Mouse (Mus musculus): ENCODE measurements around the gene Rps18. TPM values are rescaled to one million over a fixed set of nuclear protein-coding genes. Genes with fewer than 3 reads are reported as not detected.

The Rps18 gene
- polyA plus RNA-seq, 1 experiment, result 320 TPM

- Histone ChIP-seq H3K27me3 (ENCODE audit: control insufficient read depth, insufficient read depth, low read length) (no peaks in the 10 kb centered on the region), H3K4me3 (replicated peaks; ENCODE audit: insufficient read depth, low read depth, low read length) (peak overlapping the region; percentile 68), H3K27ac (ENCODE audit: insufficient read depth, low read length) (no peak overlapping the region), H3K4me1 (ENCODE audit: control insufficient read depth, insufficient read depth, low read length) (peaks cover 11% of the 10 kb centered on the region)
- WGBS, result 1% methylated on average over 15 of the region's 20 CpGs
- peak in 1 of 2 experiments; percentile 57 for DNase-seq
- TF ChIP-seq CTCF (IDR thresholded peaks at IDR 0.05; ENCODE audit: borderline replicate concordance, insufficient read depth, low read depth, low read length) (no peak), POLR2A (IDR thresholded peaks at IDR 0.05; ENCODE audit: borderline replicate concordance, insufficient read depth, low read length) (no peak)
These were observed 39.5 kb downstream of the Rps18 start for GRCm38 (mm10) chr17:33916294-33916693.

DNA sequence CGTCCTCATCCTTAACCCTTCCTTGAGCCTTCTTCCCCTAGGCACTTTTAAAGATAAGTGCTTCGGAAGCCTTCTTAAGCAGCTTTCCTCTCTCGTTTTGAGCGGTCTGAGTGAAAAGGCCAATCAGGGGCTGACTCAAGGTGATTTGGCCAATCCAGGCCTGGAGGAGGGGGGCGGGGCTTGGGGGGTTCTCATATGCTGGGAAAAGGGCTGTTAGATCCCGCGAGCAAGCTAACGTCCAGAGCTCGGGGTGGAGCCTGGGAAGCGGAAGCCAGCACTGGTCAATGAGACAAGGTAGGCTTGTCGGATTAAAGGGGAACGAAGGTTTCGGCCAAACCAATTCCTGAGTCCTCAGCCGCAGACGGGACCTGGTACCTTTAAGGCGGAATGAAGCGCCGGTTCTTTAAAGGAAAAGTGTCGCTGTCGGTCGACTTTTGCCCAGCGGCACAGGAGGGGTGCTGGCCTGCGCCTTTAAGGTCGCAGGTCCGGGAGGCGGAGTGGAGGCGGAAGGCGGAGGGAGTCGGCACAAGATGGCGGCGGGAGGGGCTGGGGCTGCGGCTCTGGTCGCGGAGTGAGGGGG is 40.0 kb downstream of the Rps18 start, which contains the start of the genes Tapbp and Zbtb22:
Gene Tapbp (plus strand): TSS at position 229 of the 580 bp plus-strand sequence.
Gene Zbtb22 (plus strand): TSS at position 234 of the 580 bp plus-strand sequence.
- Histone ChIP-seq H3K4me1 (ENCODE audit: control insufficient read depth, insufficient read depth, low read length) (peaks cover 11% of the 10 kb centered on the region), H3K27ac (ENCODE audit: insufficient read depth, low read length) (no peak within 1 kb of the TSS), H3K27me3 (ENCODE audit: control insufficient read depth, insufficient read depth, low read length) (no peaks in the 10 kb centered on the region), H3K4me3 (replicated peaks; ENCODE audit: insufficient read depth, low read depth, low read length) (peak within 1 kb of the TSS; percentile 68)
- under 1% methylated on average over 34 of the region's 34 CpGs for WGBS
- peak; percentile 98 to 99 for DNase-seq
- no peak for TF ChIP-seq CTCF (IDR thresholded peaks at IDR 0.05; ENCODE audit: borderline replicate concordance, insufficient read depth, low read depth, low read length)
- no peak for TF ChIP-seq POLR2A (IDR thresholded peaks at IDR 0.05; ENCODE audit: borderline replicate concordance, insufficient read depth, low read length)

- TF ChIP-seq CTCF (IDR thresholded peaks at IDR 0.05; ENCODE audit: borderline replicate concordance, insufficient read depth, low read depth, low read length) (no peak), POLR2A (IDR thresholded peaks at IDR 0.05; ENCODE audit: borderline replicate concordance, insufficient read depth, low read length) (no peak)
- peak in 1 of 2 experiments; percentile 28 for DNase-seq
- no peaks in the 10 kb centered on the region for H3K27me3 ChIP-seq (ENCODE audit: control insufficient read depth, insufficient read depth, low read length)
- H3K4me1 ChIP-seq (ENCODE audit: control insufficient read depth, insufficient read depth, low read length), result peaks cover 11% of the 10 kb centered on the region
- no peak overlapping the region for H3K4me3 ChIP-seq (replicated peaks; ENCODE audit: insufficient read depth, low read depth, low read length)
- WGBS, result 57% methylated on average over 13 of the region's 13 CpGs
- H3K27ac ChIP-seq (ENCODE audit: insufficient read depth, low read length), result no peak overlapping the region
These were observed 40.8 kb downstream of the Rps18 start for GRCm38 (mm10) chr17:33914969-33915391.

- WGBS, result 88% methylated on average over 8 of the region's 8 CpGs
- Histone ChIP-seq H3K27ac (ENCODE audit: insufficient read depth, low read length) (no peak overlapping the region), H3K4me1 (ENCODE audit: control insufficient read depth, insufficient read depth, low read length) (peaks cover 9% of the 10 kb centered on the region), H3K4me3 (replicated peaks; ENCODE audit: insufficient read depth, low read depth, low read length) (no peak overlapping the region), H3K27me3 (ENCODE audit: control insufficient read depth, insufficient read depth, low read length) (no peaks in the 10 kb centered on the region)
- peak in 1 of 2 experiments; percentile 17 for DNase-seq
- no peak for TF ChIP-seq POLR2A (IDR thresholded peaks at IDR 0.05; ENCODE audit: borderline replicate concordance, insufficient read depth, low read length)
- TF ChIP-seq CTCF (IDR thresholded peaks at IDR 0.05; ENCODE audit: borderline replicate concordance, insufficient read depth, low read depth, low read length), result no peak
These were observed 41.9 kb downstream of the Rps18 start for GRCm38 (mm10) chr17:33913905-33914304.

DNA sequence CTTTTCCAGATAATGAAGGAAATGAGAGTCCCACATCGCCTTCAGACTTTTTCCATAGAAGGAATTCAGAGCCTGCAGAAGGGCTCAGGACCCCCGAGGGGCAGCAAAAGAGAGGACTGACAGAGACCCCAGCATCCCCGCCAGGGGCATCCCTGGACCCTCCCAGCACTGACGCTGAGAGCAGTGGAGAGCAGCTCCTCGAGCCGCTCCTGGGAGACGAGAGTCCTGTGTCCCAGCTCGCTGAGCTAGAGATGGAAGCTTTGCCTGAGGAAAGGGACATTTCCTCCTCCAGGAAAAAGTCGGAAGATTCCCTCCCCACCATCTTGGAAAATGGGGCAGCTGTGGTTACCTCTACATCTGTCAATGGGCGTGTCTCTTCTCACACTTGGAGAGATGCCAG is 42.5 kb downstream of the Rps18 start:
- H3K27me3 ChIP-seq (ENCODE audit: control insufficient read depth, insufficient read depth, low read length), result no peaks in the 10 kb centered on the region
- peak in 1 of 2 experiments; percentile 11 for DNase-seq
- whole genome bisulfite sequencing, result 75% methylated on average over 10 of the region's 10 CpGs
- no peak overlapping the region for H3K4me3 ChIP-seq (replicated peaks; ENCODE audit: insufficient read depth, low read depth, low read length)
- no peak for TF ChIP-seq POLR2A (IDR thresholded peaks at IDR 0.05; ENCODE audit: borderline replicate concordance, insufficient read depth, low read length)
- no peak for TF ChIP-seq CTCF (IDR thresholded peaks at IDR 0.05; ENCODE audit: borderline replicate concordance, insufficient read depth, low read depth, low read length)
- no peak overlapping the region for H3K27ac ChIP-seq (ENCODE audit: insufficient read depth, low read length)
- peaks cover 7% of the 10 kb centered on the region for H3K4me1 ChIP-seq (ENCODE audit: control insufficient read depth, insufficient read depth, low read length)

GRCm38 (mm10) chr17:33911813-33912414 is 43.9 kb downstream of the Rps18 start:
- DNase-seq, result peak in 1 of 2 experiments; percentile 28
- peaks cover 2% of the 10 kb centered on the region for H3K4me1 ChIP-seq (ENCODE audit: control insufficient read depth, insufficient read depth, low read length)
- H3K27ac ChIP-seq (ENCODE audit: insufficient read depth, low read length), result no peak overlapping the region
- H3K27me3 ChIP-seq (ENCODE audit: control insufficient read depth, insufficient read depth, low read length), result no peaks in the 10 kb centered on the region
- no peak overlapping the region for H3K4me3 ChIP-seq (replicated peaks; ENCODE audit: insufficient read depth, low read depth, low read length)
- TF ChIP-seq POLR2A (IDR thresholded peaks at IDR 0.05; ENCODE audit: borderline replicate concordance, insufficient read depth, low read length), result no peak
- no peak for TF ChIP-seq CTCF (IDR thresholded peaks at IDR 0.05; ENCODE audit: borderline replicate concordance, insufficient read depth, low read depth, low read length)
- WGBS, result 84% methylated on average over 28 of the region's 28 CpGs

DNA sequence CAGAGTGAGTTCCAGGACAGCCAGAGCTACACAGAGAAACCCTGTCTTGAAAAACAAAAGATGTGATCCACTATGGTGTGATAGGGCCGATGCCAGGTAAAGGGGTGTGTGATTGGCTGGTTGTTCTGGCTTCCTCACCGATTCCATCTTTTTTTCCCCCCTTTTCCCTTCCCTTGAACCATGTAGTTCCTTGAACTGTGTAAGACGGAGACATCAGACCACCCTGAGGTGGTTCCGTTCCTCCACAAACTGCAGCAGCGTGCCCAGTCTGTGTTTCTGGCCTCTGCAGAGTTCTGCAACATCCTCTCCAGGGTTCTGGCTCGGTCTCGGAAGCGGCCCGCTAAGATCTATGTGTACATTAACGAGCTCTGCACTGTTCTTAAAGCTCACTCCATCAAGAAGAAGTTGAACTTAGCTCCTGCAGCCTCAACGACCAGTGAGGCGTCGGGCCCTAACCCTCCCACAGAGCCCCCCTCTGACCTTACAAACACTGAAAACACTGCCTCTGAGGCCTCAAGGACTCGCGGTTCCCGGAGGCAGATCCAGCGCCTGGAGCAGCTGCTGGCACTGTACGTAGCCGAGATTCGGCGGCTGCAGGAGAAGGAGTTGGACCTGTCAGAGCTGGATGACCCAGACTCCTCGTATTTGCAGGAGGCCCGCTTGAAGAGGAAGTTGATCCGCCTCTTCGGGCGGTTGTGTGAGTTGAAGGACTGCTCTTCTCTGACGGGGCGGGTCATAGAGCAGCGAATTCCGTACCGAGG is 44.6 kb downstream of the Rps18 start:
- WGBS, result 86% methylated on average over 31 of the region's 31 CpGs
- Histone ChIP-seq H3K27ac (ENCODE audit: insufficient read depth, low read length) (no peak overlapping the region), H3K4me3 (replicated peaks; ENCODE audit: insufficient read depth, low read depth, low read length) (no peak overlapping the region), H3K4me1 (ENCODE audit: control insufficient read depth, insufficient read depth, low read length) (no peaks in the 10 kb centered on the region; the same call in 1 of the 2 replicates), H3K27me3 (ENCODE audit: control insufficient read depth, insufficient read depth, low read length) (no peaks in the 10 kb centered on the region)
- no peak for TF ChIP-seq CTCF (IDR thresholded peaks at IDR 0.05; ENCODE audit: borderline replicate concordance, insufficient read depth, low read depth, low read length)
- no peak for TF ChIP-seq POLR2A (IDR thresholded peaks at IDR 0.05; ENCODE audit: borderline replicate concordance, insufficient read depth, low read length)
- DNase-seq, result peak in 1 of 2 experiments; percentile 22

Data from cerebellum, adult 2 months (tissue).